Mouse (Mus musculus) spleen, embryonic (tissue): ENCODE measurements around the gene Csnk1g2.

Experiments used
- CTCF ChIA-PET: fragments of 350-600 bp; sonication (Branson Sonifier 250); formaldehyde crosslinking; loops from one replicate; lab custom pipeline; 2022; lab: Charles Lee

Csnk1g2 gene

GRCm38 (mm10) chr10:80663485-80664196 is 41.0 kb downstream of the Csnk1g2 start:
- CTCF ChIA-PET, result interaction anchor here (0.6 kb wide), 2 partner anchors 19 to 159 kb away, joined by 3 to 5 read pairs; no protein-coding TSS in a partner anchor

DNA sequence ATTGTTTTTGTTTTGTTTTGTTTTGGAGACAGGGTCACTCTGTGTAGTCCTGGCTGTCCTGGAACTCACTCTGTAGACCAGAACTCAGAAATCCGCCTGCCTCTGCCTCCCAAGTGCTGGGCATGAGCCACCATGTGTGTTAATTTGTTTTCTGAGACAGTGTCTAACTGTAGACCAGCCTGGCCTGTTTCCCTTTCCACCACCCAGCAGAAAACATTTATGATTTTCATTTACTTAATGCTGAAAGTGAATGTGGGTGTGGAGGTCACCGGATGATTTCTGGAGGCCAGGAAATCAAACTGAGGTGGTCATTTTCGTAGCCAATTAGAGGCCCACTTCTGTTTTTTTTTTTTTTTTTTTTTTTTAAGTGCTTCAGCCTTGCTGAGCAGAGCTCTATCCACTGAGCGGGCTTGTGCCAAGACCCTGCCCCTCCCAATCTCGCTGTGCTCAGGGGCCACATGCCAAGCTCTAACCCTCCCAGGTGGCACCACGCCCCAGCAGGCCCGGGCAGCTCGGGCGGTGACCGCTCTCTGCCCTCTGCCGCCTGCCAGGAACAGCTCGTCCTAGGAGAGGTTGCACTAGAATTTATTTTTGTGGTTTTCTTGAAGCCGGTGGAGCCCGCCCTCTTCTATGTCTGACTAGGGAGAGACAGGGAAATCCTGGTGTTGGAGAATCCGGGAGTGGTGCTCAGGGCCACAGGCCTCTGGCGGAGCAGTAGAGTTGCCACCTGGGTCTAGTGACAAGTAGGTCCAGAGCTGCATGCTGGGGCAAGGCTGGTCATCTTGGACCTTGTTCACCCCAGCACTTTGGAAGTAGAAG is 41.8 kb downstream of the Csnk1g2 start:
- CTCF ChIA-PET, result interaction anchor here (0.6 to 0.7 kb wide), 4 partner anchors 9 to 158 kb away, joined by 3 to 9 read pairs (median 4); no protein-coding TSS in a partner anchor

GRCm38 (mm10) chr10:80665016-80665380 is 42.4 kb downstream of the Csnk1g2 start:
- CTCF ChIA-PET, result interaction anchor here (0.6 to 0.7 kb wide), 2 partner anchors 9 to 28 kb away, joined by 3 to 9 read pairs; no protein-coding TSS in a partner anchor

- CTCF ChIA-PET, result no interaction called here
These were observed 42.8 kb downstream of the Csnk1g2 start for GRCm38 (mm10) chr10:80665459-80665858.

GRCm38 (mm10) chr10:80665981-80666733 is 43.5 kb downstream of the Csnk1g2 start:
- CTCF ChIA-PET, result interaction anchor here (0.8 kb wide), 1 partner anchor 16 kb away, joined by 3 read pairs; no protein-coding TSS in a partner anchor

GRCm38 (mm10) chr10:80666837-80667412 is 44.3 kb downstream of the Csnk1g2 start:
- CTCF ChIA-PET, result interaction anchor here (1.2 kb wide), 1 partner anchor 15 kb away, joined by 4 read pairs; no protein-coding TSS in a partner anchor

GRCm38 (mm10) chr10:80668614-80669013 is 46.0 kb downstream of the Csnk1g2 start:
- CTCF ChIA-PET, result interaction anchor here (0.8 to 1.0 kb wide), 2 partner anchors 9 kb away, joined by 3 read pairs; partner anchors contain the start of gene Mknk2

DNA sequence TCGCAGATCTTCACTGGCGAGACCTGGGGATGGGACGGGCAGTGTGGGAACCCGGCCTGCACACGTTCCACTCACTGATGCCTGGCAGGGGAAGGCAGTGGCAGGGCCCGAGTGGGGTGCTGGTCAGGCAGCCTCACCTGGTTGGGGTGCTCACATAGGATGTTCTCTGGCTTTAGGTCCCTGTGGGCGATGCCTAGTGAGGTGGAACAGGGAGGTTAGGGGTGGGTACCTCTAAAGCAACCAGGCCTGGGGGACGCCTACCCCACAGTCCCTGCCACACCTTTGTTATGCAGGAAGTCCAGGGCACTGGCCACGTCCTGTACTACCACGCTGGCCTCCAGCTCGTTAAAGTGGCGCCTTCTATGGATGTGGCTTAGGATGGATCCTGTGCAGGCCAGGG is 46.4 kb downstream of the Csnk1g2 start:
- CTCF ChIA-PET, result interaction anchor here (0.8 to 1.1 kb wide), 2 partner anchors 10 to 13 kb away, joined by 3 read pairs; no protein-coding TSS in a partner anchor

DNA sequence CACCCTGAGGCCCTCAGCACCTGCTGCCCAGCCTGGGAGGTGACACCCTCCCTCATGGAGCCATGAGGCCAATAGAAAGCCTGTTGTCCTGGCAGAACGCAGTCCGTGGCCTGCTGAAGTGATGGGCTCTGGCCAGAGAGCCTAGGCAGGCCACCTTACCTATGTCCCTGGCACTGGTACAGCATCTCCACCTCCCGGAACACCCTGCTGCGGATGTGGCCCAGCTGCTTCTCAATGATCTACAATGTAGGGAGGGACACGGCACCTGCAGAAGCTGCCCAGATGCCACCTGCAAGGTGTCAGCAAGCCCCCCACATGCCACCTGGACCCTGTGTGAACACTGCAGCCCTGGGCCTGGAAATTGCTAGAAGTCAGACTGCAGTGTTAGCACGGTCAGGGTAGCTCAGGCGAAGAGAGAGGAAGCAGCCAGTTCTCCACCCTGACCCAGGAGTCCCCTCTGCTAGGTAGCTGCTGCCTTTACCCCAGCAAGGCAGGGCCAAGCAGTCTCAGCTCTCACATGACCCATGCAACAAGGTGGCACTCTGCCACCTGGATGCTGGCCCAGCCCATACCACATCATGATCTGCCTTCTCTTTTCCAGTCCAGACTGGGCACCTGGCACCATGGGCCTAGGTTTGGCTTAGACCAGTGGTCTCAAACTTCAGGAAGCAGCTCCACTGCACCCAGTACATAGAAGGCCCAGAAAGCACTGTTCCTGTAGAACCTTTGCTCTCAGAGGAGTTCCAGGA is 47.3 kb downstream of the Csnk1g2 start:
- CTCF ChIA-PET, result interaction anchor here (0.6 to 1.1 kb wide), 4 partner anchors 12 to 37 kb away, joined by 3 to 8 read pairs (median 4); no protein-coding TSS in a partner anchor

DNA sequence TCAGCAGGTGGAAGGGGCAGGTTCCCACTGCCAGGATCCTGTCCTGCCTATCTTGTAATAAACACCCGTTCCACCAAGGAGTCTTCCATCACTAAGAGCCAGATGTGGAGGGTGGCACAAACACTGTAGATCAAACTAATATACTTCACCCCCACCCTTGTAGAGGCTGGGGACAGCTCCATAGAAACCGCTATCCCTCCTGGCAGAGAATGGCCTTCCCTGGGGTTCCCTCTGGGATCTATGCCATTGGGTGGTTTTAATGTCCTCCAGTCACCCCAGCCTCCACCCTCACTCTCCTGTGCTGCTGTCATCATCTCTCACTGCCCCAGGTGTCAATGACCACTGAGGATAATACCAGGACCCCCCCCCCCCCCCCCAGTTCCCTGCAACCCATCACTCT is 47.9 kb downstream of the Csnk1g2 start:
- CTCF ChIA-PET, result interaction anchor here (0.6 to 0.7 kb wide), 2 partner anchors 19 to 86 kb away, joined by 3 to 8 read pairs; no protein-coding TSS in a partner anchor

GRCm38 (mm10) chr10:80671251-80671650 is 48.6 kb downstream of the Csnk1g2 start:
- CTCF ChIA-PET, result interaction anchor here (0.6 kb wide), 1 partner anchor 87 kb away, joined by 3 read pairs; no protein-coding TSS in a partner anchor

DNA sequence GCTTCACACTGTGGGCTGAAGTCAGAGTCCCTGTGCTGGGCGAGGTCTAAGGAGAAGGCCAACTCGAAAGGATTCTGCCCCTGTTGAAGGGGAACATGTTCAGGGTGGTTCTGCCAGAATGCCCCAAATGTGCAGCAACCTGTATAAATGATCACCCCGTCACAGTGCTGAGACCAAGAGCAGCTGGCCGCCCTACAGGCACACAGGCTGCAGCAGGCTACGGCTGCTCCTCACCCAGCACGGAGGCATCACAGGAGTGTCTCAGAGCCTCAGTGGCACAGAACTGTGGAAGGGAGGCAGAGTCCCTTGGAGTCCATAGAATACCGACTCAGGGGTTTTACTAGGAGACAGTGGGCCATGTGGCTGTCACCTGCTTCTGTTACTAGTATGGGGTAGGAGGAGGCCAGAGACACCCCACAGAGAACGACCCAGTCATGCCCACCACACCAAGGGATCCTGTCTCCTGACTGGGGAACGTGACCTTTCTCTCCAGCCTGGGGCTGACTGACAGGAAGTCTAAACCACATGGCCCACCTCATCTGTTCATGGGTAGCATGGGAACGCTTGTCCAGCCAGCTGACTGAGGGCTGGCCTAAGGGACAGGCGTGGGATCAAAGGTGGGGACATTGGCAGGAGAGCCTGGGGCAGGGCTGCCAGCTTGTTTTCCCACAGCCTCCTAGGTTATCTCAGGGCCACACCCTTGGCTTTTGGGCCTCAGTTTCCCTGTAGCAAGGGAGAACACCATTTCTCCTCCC is 49.5 kb downstream of the Csnk1g2 start:
- CTCF ChIA-PET, result no interaction called here

DNA sequence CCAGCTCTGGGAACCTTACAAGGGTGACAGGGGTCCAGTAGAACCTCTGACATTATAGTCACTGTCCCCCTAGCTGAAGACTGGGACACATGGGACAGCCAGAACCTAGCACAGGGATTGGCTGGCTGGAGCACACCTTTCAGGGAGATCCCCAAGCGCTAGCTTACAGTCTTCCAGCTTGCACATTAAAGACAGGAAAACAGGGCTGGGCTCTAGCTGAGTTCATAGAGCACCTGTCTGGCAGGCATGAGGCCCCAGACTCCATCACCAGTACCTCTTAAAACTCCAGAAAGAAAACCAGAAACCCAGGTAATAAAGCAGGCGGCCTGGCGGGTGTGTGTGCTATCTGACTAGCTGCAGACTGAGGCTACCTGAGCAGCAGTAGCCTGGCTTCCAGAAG is 51.1 kb downstream of the Csnk1g2 start:
- CTCF ChIA-PET, result interaction anchor here (0.6 to 4.2 kb wide), 2 partner anchors 9 to 13 kb away, joined by 3 to 26 read pairs; no protein-coding TSS in a partner anchor

- CTCF ChIA-PET, result interaction anchor here (0.6 to 4.2 kb wide), 2 partner anchors 9 to 14 kb away, joined by 3 to 26 read pairs; no protein-coding TSS in a partner anchor
These were observed 51.6 kb downstream of the Csnk1g2 start for GRCm38 (mm10) chr10:80674161-80674711.

DNA sequence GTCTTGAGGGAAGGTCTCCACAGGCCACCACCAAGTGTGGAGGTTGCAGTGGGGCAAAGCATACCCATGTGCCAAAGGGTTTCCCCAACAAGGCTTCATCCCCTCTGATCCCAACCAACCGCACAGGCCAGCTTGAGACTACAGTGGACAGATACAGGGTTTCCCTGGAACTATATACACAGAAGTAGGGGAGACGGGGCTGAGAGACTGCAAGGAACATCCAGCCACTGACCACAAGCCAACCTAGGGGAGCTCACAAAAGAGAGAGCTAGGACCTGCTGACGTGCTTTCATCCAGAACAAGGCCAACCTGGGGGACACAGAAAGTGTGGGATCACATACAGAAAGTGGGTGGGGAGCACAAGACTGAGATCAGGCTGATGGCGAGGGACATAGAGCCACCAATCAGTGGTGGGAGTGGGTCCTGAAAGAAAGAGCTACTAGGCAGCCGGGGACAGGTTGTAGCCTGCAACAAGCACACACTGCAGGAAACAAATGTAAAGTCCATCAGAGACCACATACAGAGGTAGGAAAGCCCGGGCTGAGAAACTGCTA is 52.3 kb downstream of the Csnk1g2 start:
- CTCF ChIA-PET, result interaction anchor here (0.5 to 4.2 kb wide), 2 partner anchors 14 to 56 kb away, joined by 5 to 26 read pairs; no protein-coding TSS in a partner anchor

- CTCF ChIA-PET, result interaction anchor here (0.5 to 4.2 kb wide), 2 partner anchors 15 to 57 kb away, joined by 5 to 26 read pairs; no protein-coding TSS in a partner anchor
These were observed 53.0 kb downstream of the Csnk1g2 start for GRCm38 (mm10) chr10:80675405-80676197.
